Mouse (Mus musculus) liver, adult (tissue): ENCODE measurements at regions not wholly inside any gene's neighbourhood (a gene's known extent, or its start where the extent isn't known, plus 50 kb on each side); places are given as distances from the start of the nearest gene placed in this dataset.

Experiments
- GATA4 ChIP-seq: IDR thresholded peaks from 2 replicates; pipeline ENCODE4 v1.6.1; 2014; ENCODE audit warnings: mild to moderate bottlenecking, low read length; ENCODE audit not compliant: insufficient replicate concordance

- TF ChIP-seq GATA4: no peak
Measured at GRCm38 (mm10) chr15:68384571-68385335, 1884.0 kb upstream of the Lrrc6 start.

- TF ChIP-seq GATA4: no peak
Measured at GRCm38 (mm10) chr15:68375166-68375565, 1874.5 kb upstream of the Lrrc6 start.

- TF ChIP-seq GATA4: no peak
Measured at GRCm38 (mm10) chr15:68366816-68367215, 1866.1 kb upstream of the Lrrc6 start.

GRCm38 (mm10) chr15:68363058-68363735, 1862.5 kb upstream of the Lrrc6 start:
- peak; percentile 33; the same call in 1 of the 2 replicates for TF ChIP-seq GATA4

- no peak for TF ChIP-seq GATA4
Measured at GRCm38 (mm10) chr15:68362081-68363057, 1861.7 kb upstream of the Lrrc6 start.

GRCm38 (mm10) chr15:68360956-68361908, 1860.5 kb upstream of the Lrrc6 start:
- no peak for TF ChIP-seq GATA4

GRCm38 (mm10) chr15:68359496-68359895, 1858.8 kb upstream of the Lrrc6 start:
- no peak for TF ChIP-seq GATA4

- TF ChIP-seq GATA4: no peak
Measured at GRCm38 (mm10) chr15:68355957-68356356, 1855.2 kb upstream of the Lrrc6 start.

- TF ChIP-seq GATA4: no peak
Measured at GRCm38 (mm10) chr15:68344652-68345051, 1843.9 kb upstream of the Lrrc6 start.

- TF ChIP-seq GATA4: no peak
Measured at GRCm38 (mm10) chr15:68342542-68342941, 1841.8 kb upstream of the Lrrc6 start.

- TF ChIP-seq GATA4: no peak
Measured at GRCm38 (mm10) chr15:68341056-68341455, 1840.3 kb upstream of the Lrrc6 start.

GRCm38 (mm10) chr15:68337264-68337663, 1836.6 kb upstream of the Lrrc6 start:
- no peak for TF ChIP-seq GATA4

GRCm38 (mm10) chr15:68335837-68336236, 1835.1 kb upstream of the Lrrc6 start:
- TF ChIP-seq GATA4: no peak

- no peak for TF ChIP-seq GATA4
Measured at GRCm38 (mm10) chr15:68316116-68316515, 1815.4 kb upstream of the Lrrc6 start.
